Mouse (Mus musculus) liver, embryonic 11.5 days (tissue): ENCODE results near the gene Coro2a. TPM values are rescaled to one million over a fixed set of nuclear protein-coding genes. Genes with fewer than 3 reads are reported as not detected.

Experiments
- ATAC-seq: fragments of 200-750 bp; cut with Nextera tagmentation; replicated peaks from 2 replicates; pipeline ENCODE4 v1.8.0; 2017; ENCODE audit warnings: moderate number of reproducible peaks, mild to moderate bottlenecking, moderate TSS enrichment, moderate library complexity; ENCODE audit not compliant: low FRiP score
- DNase-seq: peaks from one replicate; pipeline ENCODE4 v3.0.0-alpha.2; 2017; ENCODE audit warnings: low spot score
- H3K27ac ChIP-seq: fragments of 300-500 bp; sonication (generic); 2 replicates; pipeline ENCODE4 v1.5.1; 2014; ENCODE audit warnings: mild to moderate bottlenecking, low read depth, low read length, control low read depth
- H3K27me3 ChIP-seq: fragments of 300-500 bp; sonication (generic); replicated peaks from 2 replicates; pipeline ENCODE4 v1.6.1; 2014; ENCODE audit warnings: low read length, mixed read lengths; ENCODE audit not compliant: control insufficient read depth, insufficient read depth
- H3K36me3 ChIP-seq: fragments of 300-500 bp; sonication (generic); 2 replicates; pipeline ENCODE4 v1.6.1; 2014; ENCODE audit warnings: mild to moderate bottlenecking, low read length, moderate library complexity, mixed read lengths; ENCODE audit not compliant: control insufficient read depth, insufficient read depth
- H3K4me1 ChIP-seq: fragments of 300-500 bp; sonication (generic); replicated peaks from 2 replicates; pipeline ENCODE4 v1.6.1; 2014; ENCODE audit warnings: low read length, mixed read lengths; ENCODE audit not compliant: control insufficient read depth, insufficient read depth
- H3K4me2 ChIP-seq: fragments of 300-500 bp; sonication (generic); 2 replicates; pipeline ENCODE4 v1.6.1; 2014; ENCODE audit warnings: mild to moderate bottlenecking, control low read depth, moderate library complexity
- H3K4me3 ChIP-seq: fragments of 300-500 bp; sonication (generic); 2 replicates; pipeline ENCODE4 v1.5.1; 2014; ENCODE audit warnings: low read depth, low read length, control low read depth
- H3K9ac ChIP-seq: fragments of 300-500 bp; sonication (generic); 2 replicates; pipeline ENCODE4 v1.6.1; 2014; ENCODE audit warnings: low read depth, low read length, control low read depth
- H3K9me3 ChIP-seq: fragments of 300-500 bp; sonication (generic); 2 replicates; pipeline ENCODE4 v1.6.1; 2016; ENCODE audit warnings: low read length, inconsistent platforms, mixed read lengths; ENCODE audit not compliant: control insufficient read depth
- WGBS: fragments of 180-500 bp; shearing (Covaris S2); extraction: QIAGEN DNeasy Blood & Tissue Kit; methylation state at CpG from one replicate; pipeline ENCODE4 v1.1.7; 2014; 5-methylcytosine and 5-hydroxymethylcytosine counted together
- polyA plus RNA-seq: library from polyadenylated mRNA; unstranded; fragments of >200 nt; fragmentation: Nextera tagmentation; extraction: Ambion mirVana; gene quantifications from 2 replicates; pipeline ENCODE4 v1.2.1, GENCODE M21; 2014

Gene Coro2a
- polyA plus RNA-seq, 1 experiment from 2014 or later, result 4.8 TPM

- Histone ChIP-seq H3K4me2 (no peak overlapping the region), H3K9ac (no peak overlapping the region), H3K27me3 (no peaks in the 10 kb centered on the region), H3K4me1 (peaks cover 6% of the 10 kb centered on the region), H3K36me3 (peaks cover 14% of the 10 kb centered on the region; the same call in 1 of the 2 replicates), H3K9me3 (no peaks in the 10 kb centered on the region), H3K4me3 (no peak overlapping the region), H3K27ac (no peak overlapping the region)
- ATAC-seq (no peak), DNase-seq (no peak)
- WGBS, result 95% methylated on average over 6 of the region's 6 CpGs
These were observed 108.9 kb downstream of the Coro2a start for GRCm38 (mm10) chr4:46493071-46493470.

- Histone ChIP-seq H3K27me3 (no peaks in the 10 kb centered on the region), H3K4me2 (peak within 1 kb of the TSS; percentile 90), H3K9me3 (no peaks in the 10 kb centered on the region), H3K36me3 (peaks cover 11% of the 10 kb centered on the region; the same call in 1 of the 2 replicates), H3K9ac (peak within 1 kb of the TSS; percentile 76), H3K27ac (peak within 1 kb of the TSS; percentile 49; the same call in 1 of the 2 replicates), H3K4me1 (peaks cover 14% of the 10 kb centered on the region), H3K4me3 (peak within 1 kb of the TSS; percentile 76)
- ATAC-seq (peak; percentile 96), DNase-seq (peak; percentile 94)
- WGBS, result under 1% methylated on average over 58 of the region's 58 CpGs
These were observed 112.7 kb downstream of the Coro2a start, which contains the start of gene Nans for GRCm38 (mm10) chr4:46489028-46489925. Nans (plus strand) TSS chr4:46489248.

GRCm38 (mm10) chr4:46487348-46487747 is 114.7 kb downstream of the Coro2a start:
- Histone ChIP-seq H3K27ac (no peak overlapping the region), H3K4me2 (no peak overlapping the region), H3K27me3 (no peaks in the 10 kb centered on the region), H3K4me3 (no peak overlapping the region), H3K9ac (no peak overlapping the region), H3K9me3 (no peaks in the 10 kb centered on the region), H3K4me1 (peaks cover 14% of the 10 kb centered on the region), H3K36me3 (no peaks in the 10 kb centered on the region)
- 86% methylated on average over 5 of the region's 5 CpGs for WGBS
- no peak for DNase-seq
- ATAC-seq, result no peak

Other genes starting within 250 kb of the Coro2a start
- 14.1 and 14.7 TPM in 2 replicates for gene Trmo, start 212.8 kb downstream of the Coro2a start, polyA plus RNA-seq
- gene Hemgn, start 188.7 kb downstream of the Coro2a start, polyA plus RNA-seq, result 206 and 233 TPM in 2 replicates
- gene Anp32b, start 151.3 kb downstream of the Coro2a start, polyA plus RNA-seq, result 586 and 618 TPM in 2 replicates
- 108 and 109 TPM in 2 replicates for gene Nans, start 113.0 kb downstream of the Coro2a start, polyA plus RNA-seq
- gene Trim14, start 66.1 kb downstream of the Coro2a start, polyA plus RNA-seq, result 13.9 and 15.6 TPM in 2 replicates
- gene Tbc1d2, start 48.0 kb upstream of the Coro2a start, polyA plus RNA-seq, result 0.58 and 0.70 TPM in 2 replicates